Mouse (Mus musculus) retina, postnatal 7 days (tissue): Measurements from ENCODE around the gene Hexb.
A peak's percentile ranks its signal among the peaks of the same experiment; 100 is the strongest.
"Not testable (repeated sequence)": the region's sequence is repeated elsewhere in the genome, so short reads cannot be mapped to it uniquely, and the experiment has no call there.

Experiments
- DNase-seq: peaks from one replicate; pipeline ENCODE4 v3.0.0-alpha.2; 2012; ENCODE audit warnings: low read depth, low spot score

Gene Hexb

GRCm38 (mm10) chr13:97182821-97183220 lies 15.3 kb downstream of the Hexb start:
- no peak for DNase-seq

GRCm38 (mm10) chr13:97180113-97180828 lies 17.9 kb downstream of the Hexb start:
- no peak for DNase-seq

- DNase-seq, result no peak
Measured at GRCm38 (mm10) chr13:97178943-97179342, 19.2 kb downstream of the Hexb start.

GRCm38 (mm10) chr13:97176731-97177130 lies 21.4 kb downstream of the Hexb start:
- DNase-seq, result peak; percentile 9

GRCm38 (mm10) chr13:97175520-97176264 lies 22.5 kb downstream of the Hexb start:
- DNase-seq, result no peak

- DNase-seq, result peak; percentile 25
Measured at GRCm38 (mm10) chr13:97145834-97146233, 52.3 kb downstream of the Hexb start.

GRCm38 (mm10) chr13:97142321-97142720 lies 55.8 kb downstream of the Hexb start:
- no peak for DNase-seq

- DNase-seq, result not testable (repeated sequence)
Measured at GRCm38 (mm10) chr13:97138404-97138931, 59.7 kb downstream of the Hexb start.

GRCm38 (mm10) chr13:97137466-97138400 lies 60.4 kb downstream of the Hexb start, which contains the start of the genes Gfm2 and Nsa2:
Gene Gfm2, plus strand, starts transcription at chr13:97137937.
Gene Nsa2, minus strand, starts transcription at chr13:97137937.
- peak; percentile 88 for DNase-seq

- not testable (repeated sequence) for DNase-seq
Measured at GRCm38 (mm10) chr13:97130413-97130812, 67.7 kb downstream of the Hexb start.

- not testable (repeated sequence) for DNase-seq
Measured at GRCm38 (mm10) chr13:97129654-97130053, 68.5 kb downstream of the Hexb start.
